Mouse (Mus musculus): Measurements from ENCODE around the gene 4930507D05Rik.

DNA sequence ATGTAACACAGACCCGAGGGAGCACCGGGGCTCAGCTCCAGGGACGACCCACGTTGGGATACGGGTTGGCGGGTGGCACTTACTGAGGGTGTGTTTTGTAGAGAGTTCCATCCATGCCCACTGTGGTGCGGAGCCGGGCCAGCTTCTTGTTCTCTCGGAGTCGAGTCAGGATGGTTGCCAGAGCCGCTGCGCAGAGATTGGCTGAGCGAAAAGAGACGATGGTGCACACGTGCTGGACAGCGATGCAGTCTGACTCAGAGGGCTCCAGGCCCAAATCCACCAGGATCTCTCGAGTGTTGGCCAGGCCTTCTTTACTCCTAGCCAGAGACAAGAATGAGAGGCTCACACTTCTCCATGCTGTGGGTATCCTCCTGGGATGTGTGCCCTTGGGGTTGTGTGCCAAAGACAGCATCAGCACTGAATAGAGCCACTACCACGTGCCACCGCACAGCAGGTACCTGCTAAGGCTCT, 47.6 kb upstream of the 4930507D05Rik start:
- TF ChIP-seq POLR2A (IDR thresholded peaks at IDR 0.05; ENCODE audit: borderline replicate concordance, insufficient read depth, low read length) (no peak), CTCF (IDR thresholded peaks at IDR 0.05; ENCODE audit: borderline replicate concordance, insufficient read depth, low read depth, low read length) (no peak)
